Mouse (Mus musculus) frontal cortex, postnatal 14 days (tissue): Measurements from ENCODE around the gene Olfr725.

ENCODE experiments used
- DNase-seq, 2 experiments: peaks; one replicate each; pipeline ENCODE4 v3.0.0; 2022; ENCODE audit warnings: low spot score in 2 of 2

The Olfr725 gene

DNA sequence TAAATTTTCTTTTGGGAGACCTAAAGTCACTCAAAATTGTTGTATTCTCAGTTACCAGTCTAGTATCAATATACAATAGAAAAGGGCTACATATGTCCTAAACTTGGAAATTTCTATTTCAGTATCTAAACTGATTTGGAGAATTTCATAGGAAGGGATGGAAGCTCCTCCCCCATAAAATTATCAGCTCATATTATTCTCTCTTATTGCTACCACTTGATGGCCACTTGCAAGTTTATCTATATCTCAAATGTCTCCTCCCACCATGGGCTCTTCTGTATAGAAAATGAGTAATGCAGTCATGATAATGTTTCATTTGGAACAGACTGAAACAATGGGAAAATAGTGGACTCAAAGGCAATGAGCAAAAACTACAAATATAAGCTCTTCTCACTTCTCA, at the start of gene Olfr725:
Olfr725 (minus strand) TSS at position 101 of the 400 bp plus-strand sequence.
- DNase-seq, result no peak

DNA sequence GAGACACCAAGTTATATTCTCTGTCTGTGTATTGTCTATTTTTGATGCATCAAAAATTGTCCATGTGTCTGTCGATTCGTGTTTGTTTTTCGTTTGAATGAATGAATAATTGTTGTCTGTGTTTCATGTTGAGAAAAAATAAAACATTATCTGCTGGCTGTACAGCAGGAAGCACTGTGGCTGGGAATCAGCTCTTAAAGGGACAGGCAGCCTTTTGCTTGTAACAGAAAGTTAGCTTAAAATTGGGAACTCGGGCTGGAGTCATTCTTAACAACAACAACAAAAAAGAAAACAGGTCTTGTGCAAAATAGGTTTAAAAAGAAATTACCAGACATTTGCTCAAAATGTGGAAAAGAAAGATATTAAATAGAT, 22.5 kb upstream of the Olfr725 start:
- no peak for DNase-seq

GRCm38 (mm10) chr14:50061955-50062732, 22.0 kb upstream of the Olfr725 start:
- DNase-seq, result peak in 1 of 2 experiments; percentile 31

DNA sequence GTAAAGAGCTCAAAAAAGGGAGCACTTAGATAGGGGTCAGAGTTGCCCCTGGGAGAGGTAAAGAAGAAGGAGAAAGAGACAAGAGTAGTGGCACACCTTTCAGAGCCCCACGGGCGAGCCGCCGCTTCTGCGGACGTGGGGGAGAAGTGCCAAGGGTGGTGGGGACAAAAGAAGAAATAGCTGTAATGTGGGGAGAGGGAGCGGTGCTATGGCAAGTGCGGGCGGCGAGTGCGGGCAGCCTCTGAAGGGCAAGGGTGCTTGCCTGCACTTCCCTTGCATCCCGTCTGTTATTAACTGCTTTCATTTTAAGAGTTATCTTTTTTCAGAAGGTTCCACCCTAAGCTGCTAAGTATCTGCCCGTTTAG, 21.4 kb upstream of the Olfr725 start:
- DNase-seq, result peak in 1 of 2 experiments; percentile 3

DNA sequence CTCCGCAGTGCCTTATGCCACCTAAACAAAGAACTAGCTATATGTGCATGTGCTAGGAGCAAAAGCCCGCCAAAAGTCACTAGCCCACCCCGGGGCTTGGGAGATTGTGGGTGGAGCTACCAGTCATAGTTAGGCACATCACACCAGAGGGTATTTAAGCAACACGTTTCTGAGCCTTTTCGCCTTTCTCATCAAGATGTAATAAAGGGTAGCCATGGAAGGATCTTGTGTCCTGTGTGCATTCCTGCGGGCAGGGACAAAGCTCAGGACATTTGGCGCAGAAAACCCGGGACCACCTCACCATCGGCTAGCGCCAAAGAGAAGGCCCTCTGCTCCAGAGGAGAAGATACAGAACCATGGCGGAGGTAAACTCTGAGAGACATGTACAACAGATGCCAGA, 21.0 kb upstream of the Olfr725 start:
- no peak for DNase-seq

- DNase-seq, result no peak
Measured at GRCm38 (mm10) chr14:50032041-50032440, 8.1 kb downstream of the Olfr725 start.

- DNase-seq, result no peak
Measured at GRCm38 (mm10) chr14:50031356-50031755, 8.8 kb downstream of the Olfr725 start.

DNA sequence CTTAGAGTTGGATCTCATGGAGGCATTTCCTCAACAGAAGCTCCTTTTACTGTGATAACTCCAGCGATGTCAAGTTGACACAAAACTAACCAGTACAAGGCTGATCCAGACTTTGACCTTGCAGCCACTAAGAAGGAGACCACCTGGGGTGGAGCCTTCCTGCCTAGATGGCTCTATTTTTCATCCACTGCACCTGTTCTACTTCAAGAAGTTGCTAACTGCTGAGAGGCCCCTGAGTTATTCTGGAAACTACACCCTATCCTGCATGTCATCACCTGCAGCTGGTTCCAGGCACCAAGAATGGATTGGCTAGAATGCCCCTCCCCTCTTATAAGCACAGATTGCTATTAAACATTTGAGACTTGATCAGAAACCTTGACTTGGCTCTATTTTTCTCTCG, 13.8 kb downstream of the Olfr725 start:
- no peak for DNase-seq
